Mouse (Mus musculus): ENCODE measurements around the gene Htr1d.
A peak's percentile ranks its signal among the peaks of the same experiment; 100 is the strongest.

The Htr1d gene

DNA sequence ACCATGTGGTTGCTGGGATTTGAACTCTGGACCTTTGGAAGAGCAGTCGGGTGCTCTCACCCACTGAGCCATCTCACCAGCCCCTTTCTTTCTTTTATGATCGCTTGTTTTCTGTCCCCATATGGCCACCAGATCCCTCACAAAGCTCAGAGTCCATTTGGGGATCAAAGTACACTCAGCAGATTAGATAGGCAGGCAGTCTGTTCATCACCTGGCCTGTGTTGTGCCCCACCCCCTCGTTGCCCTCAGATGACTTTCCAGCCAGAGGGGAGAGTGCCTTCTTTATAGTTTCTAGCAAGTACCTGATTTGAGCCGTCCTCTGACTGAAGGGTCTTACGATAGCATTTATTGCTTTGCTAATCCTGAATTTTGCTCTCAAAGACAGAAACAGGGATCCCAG is 29.5 kb downstream of the Htr1d start:
- DNase-seq, result no peak

DNA sequence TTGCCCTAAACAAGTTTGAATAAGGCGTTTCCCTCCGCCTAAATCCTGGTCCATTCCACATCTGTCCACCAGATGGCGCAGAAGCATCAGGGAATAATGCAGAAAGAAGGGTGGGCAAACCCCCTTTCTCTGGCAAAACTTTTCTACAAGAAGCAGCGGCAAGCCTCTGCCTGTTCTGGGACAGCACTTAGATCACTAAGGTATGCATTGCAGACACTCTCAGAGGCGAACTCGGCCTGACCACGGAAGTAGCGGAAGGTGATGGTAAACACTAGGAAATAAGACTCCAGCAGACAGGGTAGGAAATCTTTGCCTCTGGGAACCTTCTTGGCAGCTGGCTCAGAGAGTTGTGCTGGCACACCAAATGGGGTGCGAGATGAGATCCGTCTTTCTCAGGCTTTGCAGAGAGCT is 31.5 kb downstream of the Htr1d start:
- peak; percentile 75 for DNase-seq

- peak; percentile 22 for DNase-seq
These were observed 33.3 kb downstream of the Htr1d start for GRCm38 (mm10) chr4:136456516-136457218.

- no peak for DNase-seq
These were observed 35.0 kb downstream of the Htr1d start for GRCm38 (mm10) chr4:136458276-136458675.

DNA sequence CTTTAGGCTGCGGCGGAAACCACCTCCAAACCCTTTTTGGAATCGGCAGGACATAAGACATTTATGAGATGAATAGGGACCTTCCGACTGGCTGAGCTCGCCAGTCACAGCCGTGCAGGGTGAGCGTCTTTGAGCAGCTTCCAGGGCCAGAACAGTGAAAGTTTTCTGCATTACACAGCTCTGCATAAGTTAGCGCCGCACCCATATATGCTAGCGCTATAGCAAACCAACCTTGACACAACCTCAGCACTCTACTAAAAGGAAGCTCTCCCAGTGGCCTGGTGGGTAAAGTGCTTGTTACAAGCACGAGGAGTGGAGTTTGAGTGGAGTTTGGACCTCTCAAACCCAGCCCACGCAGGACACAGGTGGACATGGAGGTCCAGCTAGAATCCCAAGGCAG is 35.9 kb downstream of the Htr1d start:
- DNase-seq, result no peak

- no peak for DNase-seq
These were observed 37.9 kb downstream of the Htr1d start for GRCm38 (mm10) chr4:136461206-136461605.

DNA sequence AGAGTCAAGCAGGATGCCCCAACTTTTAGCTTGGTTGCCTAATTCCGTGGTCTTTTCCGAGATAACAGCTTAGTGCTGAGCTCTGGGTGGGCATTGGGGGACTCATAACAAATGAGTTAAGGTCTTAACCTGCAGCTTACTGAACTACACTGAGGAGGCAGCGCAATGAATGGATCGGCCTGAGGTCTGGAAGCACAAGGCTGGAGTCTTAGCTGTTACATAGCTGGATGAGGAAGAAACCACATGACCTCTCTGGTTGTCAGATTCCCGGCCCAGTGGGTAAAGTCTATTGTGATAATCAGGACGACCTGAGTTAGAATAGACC is 38.4 kb downstream of the Htr1d start:
- no peak for DNase-seq

GRCm38 (mm10) chr4:136462086-136462838 is 38.9 kb downstream of the Htr1d start, which contains the start of gene 6030445D17Rik:
Gene 6030445D17Rik (plus strand): TSS chr4:136462250.
- peak; percentile 72 for DNase-seq

GRCm38 (mm10) chr4:136462839-136463178 is 39.5 kb downstream of the Htr1d start:
- DNase-seq, result peak; percentile 43

DNA sequence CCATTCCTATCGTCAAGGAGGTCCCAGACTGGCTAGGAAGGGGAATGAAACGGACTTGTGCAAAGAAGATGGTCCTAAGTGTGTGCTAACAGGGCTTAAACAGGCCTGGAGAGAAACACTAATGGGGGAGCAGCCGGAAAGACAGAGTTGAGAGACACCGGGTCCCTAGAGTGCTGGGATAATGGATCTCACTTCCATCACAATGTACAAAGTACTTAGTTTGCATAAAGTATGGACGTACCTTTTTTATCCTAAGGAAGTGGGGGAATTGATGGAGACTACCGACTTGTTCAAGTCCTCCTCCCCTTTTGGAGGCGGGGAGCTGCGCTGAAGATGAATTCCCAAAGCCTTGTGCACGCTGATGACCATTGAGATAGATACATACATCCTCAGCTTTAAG is 40.1 kb downstream of the Htr1d start:
- DNase-seq, result no peak

DNA sequence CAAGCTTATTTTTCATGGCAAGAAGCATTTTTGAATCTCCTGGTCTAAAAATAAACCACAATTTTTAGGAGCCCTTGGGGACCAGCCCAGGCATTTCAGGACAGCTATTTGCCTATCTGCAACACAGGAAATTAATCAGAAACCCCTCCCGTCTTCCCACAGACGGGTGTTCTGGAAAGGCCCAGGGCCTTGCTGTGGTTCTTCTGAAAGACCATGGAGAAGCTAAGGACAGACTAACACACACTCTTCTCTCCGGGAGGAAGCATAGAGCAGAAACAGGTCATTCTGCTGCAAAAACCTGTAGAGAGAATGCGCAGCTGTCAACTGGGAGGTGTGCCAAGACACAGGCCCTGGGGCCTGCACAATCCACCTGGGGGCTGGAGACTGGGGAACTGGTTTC is 42.9 kb downstream of the Htr1d start:
- peak; percentile 79 for DNase-seq

GRCm38 (mm10) chr4:136468553-136469327 is 45.4 kb downstream of the Htr1d start:
- DNase-seq, result peak; percentile 59

GRCm38 (mm10) chr4:136469371-136469903 is 46.1 kb downstream of the Htr1d start, which contains the start of gene Luzp1:
Gene Luzp1 (plus strand): TSS chr4:136469761.
- peak; percentile 98 for DNase-seq

GRCm38 (mm10) chr4:136469941-136470346 is 46.6 kb downstream of the Htr1d start:
- no peak for DNase-seq

DNA sequence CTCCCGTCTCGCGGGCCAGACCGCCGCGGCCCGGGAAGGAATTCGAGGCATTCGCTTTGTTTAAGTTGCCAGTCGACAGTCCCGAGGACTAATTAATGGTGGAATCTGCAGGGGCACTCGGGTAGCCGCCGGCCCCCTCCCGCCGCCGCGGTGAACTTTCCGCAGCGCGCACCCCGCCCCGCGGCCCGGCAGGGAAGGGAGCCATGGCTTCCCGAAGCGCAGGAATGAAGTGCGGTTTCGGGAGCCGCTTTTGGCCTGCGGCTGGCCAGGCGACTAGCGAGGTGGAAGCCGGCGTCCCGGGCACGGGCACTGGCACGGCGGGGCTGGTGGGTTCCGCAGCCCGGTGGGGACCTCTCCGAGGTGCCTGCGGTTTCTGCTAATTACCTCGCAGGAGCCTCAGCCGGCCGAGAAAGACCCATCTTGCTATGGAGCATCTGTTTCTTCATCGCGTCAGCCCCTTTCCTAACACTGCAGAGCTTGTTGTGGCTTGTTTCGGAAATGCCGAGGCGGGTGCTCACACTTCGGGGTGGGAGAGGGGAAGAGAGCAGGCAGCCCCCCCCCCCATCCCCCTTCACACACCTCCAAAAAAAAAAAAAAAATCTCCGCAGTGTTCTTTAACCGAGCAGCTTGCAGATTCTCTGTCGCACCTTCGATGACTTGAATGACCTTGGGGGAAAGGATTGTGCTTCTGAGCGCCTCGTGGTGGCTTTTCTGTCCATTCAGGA is 47.2 kb downstream of the Htr1d start:
- DNase-seq, result peak; percentile 60

- DNase-seq, result no peak
These were observed 53.4 kb downstream of the Htr1d start for GRCm38 (mm10) chr4:136476692-136477091.

GRCm38 (mm10) chr4:136486549-136486948 is 63.2 kb downstream of the Htr1d start:
- no peak for DNase-seq
